Mouse (Mus musculus): ENCODE measurements around the gene Gm49322.

The Gm49322 gene

DNA sequence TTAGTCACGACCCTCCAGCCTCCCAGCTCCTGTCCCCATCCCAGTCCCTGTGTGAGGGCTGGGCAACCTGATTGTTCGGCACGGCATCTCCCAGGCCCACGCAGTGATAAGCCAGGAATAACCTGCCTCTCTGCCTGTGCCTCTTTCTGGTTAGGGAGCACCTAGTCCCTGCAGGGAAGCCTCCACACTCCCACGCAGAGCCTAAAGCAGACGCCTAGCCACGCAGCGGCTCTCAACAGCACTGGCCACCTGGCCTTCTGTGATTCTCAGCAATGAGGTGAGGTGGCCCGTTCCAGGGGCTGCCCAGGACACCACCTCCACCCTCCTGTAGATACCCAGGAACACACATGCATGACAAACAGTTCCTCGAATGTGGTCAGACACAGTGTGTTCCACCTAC, 44.6 kb downstream of the Gm49322 start:
- CTCF ChIA-PET, result interaction anchor here (0.5 to 0.6 kb wide), 2 partner anchors 16 to 70 kb away, joined by 3 read pairs; no protein-coding TSS in a partner anchor

- CTCF ChIA-PET, result no interaction called here
Observed at GRCm38 (mm10) chr10:80653156-80653720, 47.4 kb downstream of the Gm49322 start.

- CTCF ChIA-PET, result interaction anchor here (0.5 kb wide), 1 partner anchor 20 kb away, joined by 4 read pairs; no protein-coding TSS in a partner anchor
Observed at GRCm38 (mm10) chr10:80654866-80655265, 49.0 kb downstream of the Gm49322 start.

DNA sequence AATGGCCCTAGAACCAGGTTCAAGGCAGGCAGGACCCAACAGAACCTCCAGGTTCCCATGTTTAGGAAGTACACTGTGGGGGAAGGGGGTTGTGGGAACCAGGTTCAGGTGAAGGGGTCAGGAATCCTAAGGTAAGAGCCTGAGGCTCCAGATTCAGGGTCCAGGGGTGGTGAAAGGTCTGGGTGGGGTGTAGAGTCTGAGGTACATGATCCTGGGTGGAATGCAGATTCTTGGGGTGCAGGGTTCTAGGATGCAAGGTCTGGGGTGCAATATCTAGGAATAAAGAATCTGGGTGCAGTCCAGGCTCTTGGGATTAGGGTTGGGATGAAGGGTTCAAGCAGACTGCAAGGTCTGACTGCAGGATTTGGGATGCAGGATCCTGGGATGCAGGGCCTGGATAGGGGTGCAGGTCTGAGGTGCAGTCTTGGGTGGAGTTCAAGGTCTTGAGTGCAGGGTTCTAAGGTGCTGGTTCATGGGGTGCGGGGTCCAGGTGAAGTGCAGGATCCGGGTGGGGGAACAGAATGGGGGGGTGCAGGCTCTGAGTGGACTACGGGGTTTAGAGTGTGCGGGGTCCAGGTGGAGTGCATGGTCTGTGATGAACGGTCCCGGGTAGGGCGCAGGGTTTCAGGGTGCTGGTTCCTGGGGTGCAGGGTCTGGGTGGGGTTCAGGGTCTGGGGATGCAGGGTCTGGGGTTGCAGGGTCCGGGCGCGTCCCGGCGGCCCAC, 49.7 kb downstream of the Gm49322 start:
- CTCF ChIA-PET, result no interaction called here

- CTCF ChIA-PET, result no interaction called here
Observed at GRCm38 (mm10) chr10:80656130-80656862, 50.5 kb downstream of the Gm49322 start.

- CTCF ChIA-PET, result interaction anchor here (0.8 kb wide), 1 partner anchor 13 kb away, joined by 4 read pairs; no protein-coding TSS in a partner anchor
Observed at GRCm38 (mm10) chr10:80656863-80657623, 51.2 kb downstream of the Gm49322 start, which contains the start of gene Btbd2. Btbd2 (minus strand) TSS chr10:80657071.

- CTCF ChIA-PET, result interaction anchor here (0.8 to 1.0 kb wide), 3 partner anchors 11 to 96 kb away, joined by 3 to 4 read pairs (median 3); no protein-coding TSS in a partner anchor
Observed at GRCm38 (mm10) chr10:80658194-80658840, 52.5 kb downstream of the Gm49322 start.

DNA sequence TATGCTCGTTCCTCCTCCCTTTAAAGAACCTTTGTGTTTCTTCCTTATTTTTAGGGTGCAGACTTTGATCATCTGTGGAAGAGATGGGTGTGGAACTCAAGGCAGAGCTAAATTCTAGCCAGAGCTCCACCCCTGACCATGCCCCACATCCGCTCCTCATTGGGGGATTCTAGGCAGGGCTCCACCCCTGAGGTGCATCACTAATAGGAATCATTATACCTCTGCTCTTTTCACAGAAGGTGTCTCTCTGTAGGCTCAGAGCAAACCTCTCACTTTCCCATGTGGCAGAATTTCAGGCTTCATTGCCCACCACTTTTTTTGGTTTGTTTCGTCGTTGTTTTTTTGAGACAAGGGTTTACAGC, 53.0 kb downstream of the Gm49322 start:
- CTCF ChIA-PET, result interaction anchor here (1.0 to 3.2 kb wide), 3 partner anchors 10 to 93 kb away, joined by 3 to 26 read pairs (median 3); no protein-coding TSS in a partner anchor

DNA sequence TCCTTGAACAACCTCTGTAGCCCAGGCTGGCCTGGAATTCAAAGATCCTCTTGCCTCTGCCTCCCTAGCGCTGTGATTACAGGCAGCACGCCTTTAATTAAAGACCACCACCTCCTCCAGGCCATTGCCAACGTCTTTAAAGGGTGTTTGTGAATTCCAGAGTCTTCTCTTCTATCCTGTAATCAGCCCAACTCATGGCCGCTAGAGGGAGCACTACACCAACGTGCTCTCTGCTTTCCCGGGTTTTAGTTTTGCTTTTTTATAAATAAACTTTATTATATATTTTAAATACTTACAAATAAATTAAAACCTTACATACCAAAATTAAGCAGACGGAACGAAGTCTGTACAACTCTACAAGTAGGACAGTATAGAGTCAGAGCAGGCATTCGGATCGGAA, 53.4 kb downstream of the Gm49322 start:
- CTCF ChIA-PET, result interaction anchor here (1.0 to 3.2 kb wide), 3 partner anchors 10 to 93 kb away, joined by 3 to 26 read pairs (median 3); no protein-coding TSS in a partner anchor

GRCm38 (mm10) chr10:80661149-80661548, 55.3 kb downstream of the Gm49322 start:
- CTCF ChIA-PET, result interaction anchor here (0.7 to 3.2 kb wide), 4 partner anchors 14 to 100 kb away, joined by 3 to 26 read pairs (median 5); partner anchors contain the start of gene Mknk2

GRCm38 (mm10) chr10:80663485-80664196, 57.8 kb downstream of the Gm49322 start:
- CTCF ChIA-PET, result interaction anchor here (0.6 kb wide), 2 partner anchors 19 to 159 kb away, joined by 3 to 5 read pairs; no protein-coding TSS in a partner anchor

- CTCF ChIA-PET, result interaction anchor here (0.6 to 0.7 kb wide), 4 partner anchors 9 to 158 kb away, joined by 3 to 9 read pairs (median 4); no protein-coding TSS in a partner anchor
Observed at GRCm38 (mm10) chr10:80664197-80665015, 58.6 kb downstream of the Gm49322 start.

GRCm38 (mm10) chr10:80665016-80665380, 59.2 kb downstream of the Gm49322 start:
- CTCF ChIA-PET, result interaction anchor here (0.6 to 0.7 kb wide), 2 partner anchors 9 to 28 kb away, joined by 3 to 9 read pairs; no protein-coding TSS in a partner anchor

Data from spleen, embryonic (tissue).